Mouse (Mus musculus) megakaryocyte-erythroid progenitor cell, adult 5-6 weeks (primary cell): ENCODE data around the gene Lancl2. TPM values are rescaled to one million over a fixed set of nuclear protein-coding genes. Genes with fewer than 3 reads are reported as not detected.
A peak's percentile ranks its signal among the peaks of the same experiment; 100 is the strongest.

Experiments
- ATAC-seq: replicated peaks from 2 replicates; pipeline ENCODE4 v1.8.0; 2016; ENCODE audit warnings: mild to moderate bottlenecking, inconsistent platforms; ENCODE audit not compliant: severe bottlenecking, poor library complexity, low FRiP score, low TSS enrichment
- total RNA-seq, 2 experiments: library from RNA; stranded (forward) in 1 of 2; stranded (reverse) in 1 of 2; fragments of 200-1000, 215-1000 nt in 1 of 2; fragments of >200 nt in 1 of 2; fragmentation: Nextera tagmentation in 1 of 2; gene quantifications; 2 replicates each; pipeline ENCODE4 v1.2.3; 2014 to 2017

Gene Lancl2
- total RNA-seq, 2 experiments from 2014 or later = 27.4 to 52.4 TPM

GRCm38 (mm10) chr6:57765095-57765878, 62.9 kb downstream of the Lancl2 start:
- peak; percentile 36 for ATAC-seq

GRCm38 (mm10) chr6:57766287-57766686, 63.9 kb downstream of the Lancl2 start:
- peak; percentile 55 for ATAC-seq

DNA sequence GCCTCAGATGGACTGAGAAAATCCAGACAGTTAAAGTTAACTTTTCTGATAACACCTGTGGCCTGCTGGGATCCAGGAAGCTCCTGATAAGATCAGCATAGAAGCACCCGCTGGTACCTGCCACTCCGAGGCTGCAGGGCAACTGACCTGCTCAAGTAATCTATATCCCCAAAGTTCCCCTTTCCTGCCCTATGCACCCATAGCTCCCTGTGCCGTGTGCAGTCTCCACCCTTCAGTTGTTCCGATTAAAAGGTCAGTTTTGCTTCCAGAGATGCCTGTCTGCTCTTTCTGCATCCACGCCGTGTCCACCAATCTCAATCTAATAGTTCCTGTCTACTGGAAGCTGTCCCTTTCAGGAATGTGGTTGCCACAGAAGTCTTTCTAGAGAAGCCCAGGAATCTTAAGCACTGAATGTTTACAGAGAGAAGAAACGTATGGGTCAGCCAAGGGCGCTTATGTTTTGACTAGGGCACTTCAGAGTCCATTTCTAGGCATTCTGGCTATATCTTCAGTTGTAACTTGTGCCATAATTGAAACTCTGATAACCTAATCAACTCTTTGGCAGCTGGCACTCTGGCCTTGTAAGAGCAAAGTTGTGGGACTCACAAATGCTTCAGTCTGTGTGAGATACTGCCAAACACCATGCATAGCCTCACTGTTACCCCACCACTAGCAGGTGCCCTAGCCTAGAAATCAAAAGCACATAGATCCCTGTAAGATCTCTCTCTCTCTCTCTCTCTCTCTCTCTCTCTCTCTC, 65.0 kb downstream of the Lancl2 start:
- ATAC-seq = peak; percentile 89

DNA sequence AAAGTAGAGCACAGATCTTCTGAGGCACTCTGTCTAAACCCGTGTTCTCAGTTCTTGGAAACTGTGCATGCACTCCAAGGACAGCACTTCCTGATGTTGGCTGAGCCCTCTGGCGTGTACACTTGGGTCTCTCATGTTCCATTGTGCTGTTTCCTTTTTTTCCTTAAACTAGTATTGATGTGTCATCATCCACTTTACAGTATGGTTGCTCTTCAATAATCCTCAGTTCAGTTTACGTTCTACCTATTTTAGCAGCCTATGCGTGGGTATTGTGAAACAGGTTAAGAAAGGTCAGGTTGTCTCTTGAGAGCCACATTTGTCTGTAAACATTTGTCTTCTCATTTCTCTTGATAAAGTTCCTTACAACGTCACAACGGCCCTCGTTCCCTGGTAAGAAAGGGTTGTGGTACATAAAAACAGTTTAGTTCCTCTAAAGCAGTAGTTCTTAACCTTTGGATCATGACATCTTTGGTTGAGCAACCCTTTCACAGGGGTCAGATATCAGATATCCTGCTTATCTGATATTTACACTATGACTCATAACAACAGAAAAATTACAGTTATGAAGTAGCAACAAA, 66.7 kb downstream of the Lancl2 start:
- ATAC-seq = no peak

DNA sequence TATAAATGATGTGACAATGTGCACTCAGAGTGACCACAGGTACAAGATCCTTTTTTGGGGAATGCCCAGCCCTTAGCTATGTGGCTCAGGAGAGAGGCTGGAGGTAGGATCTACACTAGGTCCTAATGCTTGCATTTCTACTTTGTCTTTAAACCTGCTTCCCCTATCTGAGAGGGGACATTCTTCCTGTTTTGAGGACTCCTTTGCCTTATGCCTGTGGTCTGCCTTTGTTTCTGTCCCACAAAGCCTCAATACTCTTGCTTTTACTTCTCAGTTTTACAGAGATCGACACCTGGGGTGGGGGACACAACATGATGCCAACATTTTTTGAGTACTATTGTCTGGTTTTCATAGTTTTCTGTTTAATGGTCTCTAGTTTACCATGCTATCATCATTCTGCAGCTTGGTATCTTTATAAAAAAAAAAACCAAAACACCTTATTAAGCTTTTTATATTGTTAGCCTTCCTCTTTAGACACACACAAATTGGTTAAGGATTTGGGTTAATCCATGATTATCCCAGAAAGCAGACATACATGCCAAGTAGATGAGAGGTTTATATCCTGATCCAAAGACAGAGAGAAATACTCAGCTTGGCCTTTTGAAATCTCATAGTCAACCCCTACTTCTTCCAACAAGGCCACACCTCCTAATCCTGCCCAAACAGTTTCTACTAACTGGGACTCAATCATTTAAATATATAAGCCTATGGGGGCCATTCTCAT, 68.3 kb downstream of the Lancl2 start:
- no peak for ATAC-seq

GRCm38 (mm10) chr6:57773792-57774191, 71.5 kb downstream of the Lancl2 start:
- ATAC-seq = no peak

DNA sequence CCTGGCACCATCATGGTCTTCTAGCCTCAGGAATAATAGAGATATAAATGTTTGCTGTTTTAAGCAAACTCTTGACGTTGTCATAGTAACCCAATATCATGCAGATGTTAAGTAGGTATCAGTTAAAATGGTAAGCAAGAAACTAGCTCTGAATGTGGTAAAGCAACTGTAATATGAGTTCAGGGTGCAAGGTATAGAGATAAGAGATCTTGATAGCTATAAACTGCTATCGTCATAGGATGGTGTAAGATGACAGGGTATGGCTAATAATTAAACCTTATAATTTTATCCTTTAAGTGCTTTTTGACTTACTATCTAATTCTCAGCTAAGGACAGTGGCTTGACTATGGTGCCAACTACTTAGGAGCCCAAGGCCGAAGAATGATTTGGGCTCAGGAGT, 78.0 kb downstream of the Lancl2 start:
- no peak; the same call in 1 of the 2 replicates for ATAC-seq

DNA sequence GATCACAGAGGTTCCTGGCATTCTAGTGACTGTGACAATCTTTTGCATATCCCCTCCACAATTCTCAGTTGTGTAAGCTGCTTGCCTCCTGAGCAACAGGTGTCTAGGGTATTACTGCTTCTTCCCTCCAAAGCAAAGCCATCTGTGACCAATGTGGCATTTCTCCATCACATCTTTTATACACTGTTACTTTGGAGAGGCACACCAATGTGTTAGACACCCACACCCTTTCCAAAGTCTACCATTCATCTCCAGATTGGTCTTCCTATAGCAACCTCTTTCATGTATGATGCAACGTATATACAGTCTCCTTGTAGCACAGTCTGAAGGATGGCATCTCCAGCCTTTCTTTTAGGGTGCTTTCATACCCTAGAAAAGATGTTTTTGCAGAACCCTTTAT, 80.3 kb downstream of the Lancl2 start:
- ATAC-seq = no peak

DNA sequence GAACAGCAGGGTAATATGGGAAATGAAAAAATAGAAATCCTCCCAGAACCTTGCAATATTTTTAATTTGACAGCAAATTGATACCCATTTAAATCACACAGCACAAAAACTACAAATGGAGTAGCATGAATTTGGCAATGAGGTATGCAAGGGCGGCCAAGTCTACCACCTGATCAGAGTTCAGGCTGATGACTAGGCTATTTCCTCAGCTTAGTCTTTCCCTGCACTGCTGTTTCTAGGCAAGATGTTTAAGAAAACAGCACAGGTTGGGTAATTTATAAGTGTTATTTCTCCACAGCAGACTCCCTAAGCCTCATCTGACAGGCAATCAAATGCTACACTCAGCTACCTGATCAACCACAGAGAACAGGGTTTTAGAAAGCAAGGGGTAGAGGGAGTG, 81.9 kb downstream of the Lancl2 start:
- ATAC-seq = no peak

GRCm38 (mm10) chr6:57787376-57787775, 85.0 kb downstream of the Lancl2 start:
- ATAC-seq = no peak; the same call in 1 of the 2 replicates

Other genes starting within 250 kb of the Lancl2 start
- gene Ppm1k, start 167.1 kb upstream of the Lancl2 start, total RNA-seq (2014; fragmentation: Nextera tagmentation) = 0.79 and 2.2 TPM in 2 replicates
- gene Ppm1k, start 167.1 kb upstream of the Lancl2 start, total RNA-seq (2017) = 6.1 and 15.3 TPM in 2 replicates
- gene Herc6, start 121.5 kb upstream of the Lancl2 start, total RNA-seq (2014; fragmentation: Nextera tagmentation) = 13.8 and 35.6 TPM in 2 replicates
- 11.6 and 18.1 TPM in 2 replicates for gene Herc6, start 121.5 kb upstream of the Lancl2 start, total RNA-seq (2017)
- 8.5 and 9.4 TPM in 2 replicates for gene Pyurf, start 10.5 kb upstream of the Lancl2 start, total RNA-seq (2014; fragmentation: Nextera tagmentation)
- 10.0 and 16.8 TPM in 2 replicates for gene Pyurf, start 10.5 kb upstream of the Lancl2 start, total RNA-seq (2017)
- 22.6 and 23.6 TPM in 2 replicates for gene Vopp1, start 122.6 kb downstream of the Lancl2 start, total RNA-seq (2014; fragmentation: Nextera tagmentation)
- 28.2 and 30.6 TPM in 2 replicates for gene Vopp1, start 122.6 kb downstream of the Lancl2 start, total RNA-seq (2017)
- gene Vmn1r21, start 147.8 kb downstream of the Lancl2 start, total RNA-seq (2014; fragmentation: Nextera tagmentation) = not detected in 2 replicates
- not detected in 2 replicates for gene Vmn1r21, start 147.8 kb downstream of the Lancl2 start, total RNA-seq (2017)
- not detected in 2 replicates for gene Vmn1r22, start 205.5 kb downstream of the Lancl2 start, total RNA-seq (2014; fragmentation: Nextera tagmentation)
- gene Vmn1r22, start 205.5 kb downstream of the Lancl2 start, total RNA-seq (2017) = not detected in 2 replicates
- not detected in 2 replicates for gene Vmn1r23, start 224.3 kb downstream of the Lancl2 start, total RNA-seq (2014; fragmentation: Nextera tagmentation)
- gene Vmn1r23, start 224.3 kb downstream of the Lancl2 start, total RNA-seq (2017) = not detected in 2 replicates